Mouse (Mus musculus): ENCODE data around the gene Nutf2. TPM values are rescaled to one million over a fixed set of nuclear protein-coding genes. Genes with fewer than 3 reads are reported as not detected.

The Nutf2 gene
- polyA plus RNA-seq (2015; fragmentation: Nextera tagmentation; extraction: Ambion mirVana): 140 and 208 TPM in 2 replicates

DNA sequence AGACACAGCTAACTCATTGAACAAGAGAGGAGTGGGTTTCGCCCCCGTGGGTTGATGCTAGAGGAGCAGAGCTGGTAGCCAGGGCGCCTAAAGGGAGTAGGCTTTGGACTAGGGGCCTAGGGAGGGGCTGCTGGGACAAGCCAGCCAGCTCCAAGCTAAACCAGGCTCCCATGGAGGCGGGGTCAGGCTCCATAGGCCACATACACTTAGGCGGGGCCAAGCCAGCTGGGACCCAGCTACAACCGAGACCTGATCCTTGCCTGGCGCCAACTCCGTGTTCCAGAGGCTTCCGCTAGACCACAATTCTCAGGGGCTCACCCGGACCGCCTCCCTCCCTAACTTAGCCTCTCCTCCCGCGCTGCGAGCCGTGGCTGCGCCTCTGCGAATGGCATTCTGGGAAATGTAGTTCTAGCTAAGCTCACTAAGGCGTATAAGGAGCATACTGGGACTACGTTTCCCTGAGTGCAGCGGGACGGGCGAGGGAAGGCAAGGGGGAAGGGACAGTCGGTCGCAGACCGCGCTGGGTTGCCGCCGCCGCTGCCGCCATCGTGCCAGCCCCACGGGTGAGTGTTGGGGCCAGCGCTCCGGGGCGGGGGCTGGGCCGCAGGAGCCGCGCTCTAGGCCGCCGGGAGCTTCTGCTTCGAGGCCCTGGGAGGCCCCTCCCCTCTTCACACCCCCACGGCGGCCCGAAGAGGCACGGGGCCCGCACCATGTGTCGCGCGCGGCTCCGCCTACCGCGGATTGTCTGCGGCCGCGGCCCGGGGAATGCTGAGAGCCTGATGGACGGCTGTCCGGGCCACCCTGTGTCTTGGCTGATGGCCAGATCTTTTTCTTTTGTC is at the start of gene Nutf2:
Gene Nutf2 (plus strand): TSS at position 438 of the 839 bp plus-strand sequence.
- peak within 1 kb of the TSS; percentile 93 for H3K27ac ChIP-seq (ENCODE audit: low read length)
- H3K9me3 ChIP-seq (replicated peaks; ENCODE audit: control insufficient read depth, low read length): no peaks in the 10 kb centered on the region
- H3K9ac ChIP-seq (ENCODE audit: low read length): peak within 1 kb of the TSS; percentile 95
- peak within 1 kb of the TSS; percentile 98 for H3K4me3 ChIP-seq (replicated peaks; ENCODE audit: low read length)
- H3K27me3 ChIP-seq (ENCODE audit: control insufficient read depth, insufficient read depth, low read length): no peaks in the 10 kb centered on the region
- WGBS: 1% methylated on average over 58 of the region's 59 CpGs
- ATAC-seq (ENCODE audit: insufficient read depth, low FRiP score): peak; percentile 99
- peak within 1 kb of the TSS; percentile 88 for H3K4me2 ChIP-seq (ENCODE audit: low read depth, low read length)
- peaks cover 45% of the 10 kb centered on the region for H3K4me1 ChIP-seq (ENCODE audit: control insufficient read depth, insufficient read depth, low read length)
- H3K36me3 ChIP-seq (ENCODE audit: control insufficient read depth, insufficient read depth, low read length): no peaks in the 10 kb centered on the region

DNA sequence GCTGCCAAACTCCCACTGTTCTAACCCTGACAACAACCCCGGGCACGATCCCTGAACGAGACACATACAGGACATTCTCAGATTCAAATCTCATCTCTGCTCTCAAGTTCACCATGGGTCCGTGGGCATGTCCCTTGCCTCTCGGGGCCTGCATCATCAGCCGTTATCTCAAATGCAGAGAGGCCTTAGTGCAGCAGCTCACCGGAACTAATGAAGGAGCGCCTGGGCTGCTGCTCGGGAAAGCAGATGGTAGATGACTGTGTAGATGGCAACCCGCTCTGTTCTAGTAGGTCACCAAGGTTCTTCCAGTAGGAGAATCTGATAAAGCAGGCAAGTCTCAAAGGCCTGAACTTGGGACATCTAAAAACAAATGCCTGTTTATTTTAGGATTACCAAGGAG is 49.3 kb upstream of the Nutf2 start:
- no peak for ATAC-seq (ENCODE audit: insufficient read depth, low FRiP score)
- no peaks in the 10 kb centered on the region for H3K9me3 ChIP-seq (replicated peaks; ENCODE audit: control insufficient read depth, low read length)
- no peaks in the 10 kb centered on the region for H3K27me3 ChIP-seq (ENCODE audit: control insufficient read depth, insufficient read depth, low read length)
- 89% methylated on average over 10 of the region's 10 CpGs for WGBS
- no peak overlapping the region for H3K9ac ChIP-seq (ENCODE audit: low read length)
- H3K4me3 ChIP-seq (replicated peaks; ENCODE audit: low read length): no peak overlapping the region
- H3K4me2 ChIP-seq (ENCODE audit: low read depth, low read length): no peak overlapping the region
- no peaks in the 10 kb centered on the region for H3K36me3 ChIP-seq (ENCODE audit: control insufficient read depth, insufficient read depth, low read length)
- H3K27ac ChIP-seq (ENCODE audit: low read length): no peak overlapping the region
- H3K4me1 ChIP-seq (ENCODE audit: control insufficient read depth, insufficient read depth, low read length): no peaks in the 10 kb centered on the region; the same call in 1 of the 2 replicates

DNA sequence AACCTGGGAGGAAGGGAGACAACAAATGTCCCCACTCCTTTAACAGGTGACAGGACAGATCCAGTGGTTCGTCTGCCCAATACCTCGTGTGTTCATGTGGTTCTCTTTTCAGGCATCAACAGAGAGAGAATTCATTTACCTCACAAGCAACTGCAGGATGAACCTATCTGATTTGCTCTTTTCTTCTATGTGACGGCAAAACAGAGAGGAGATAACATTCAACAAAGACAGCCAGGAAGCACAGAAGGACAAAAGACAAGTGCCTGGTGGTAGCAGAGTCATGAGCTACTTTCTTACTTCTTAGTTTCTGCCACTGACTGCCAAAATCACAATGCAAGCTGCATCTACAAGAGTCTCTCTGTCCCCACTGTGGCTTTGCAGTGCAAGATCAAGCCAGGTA is 48.8 kb upstream of the Nutf2 start:
- 66% methylated on average over 3 of the region's 3 CpGs for WGBS
- Histone ChIP-seq H3K9me3 (replicated peaks; ENCODE audit: control insufficient read depth, low read length) (no peaks in the 10 kb centered on the region), H3K36me3 (ENCODE audit: control insufficient read depth, insufficient read depth, low read length) (no peaks in the 10 kb centered on the region), H3K4me3 (replicated peaks; ENCODE audit: low read length) (no peak overlapping the region), H3K4me1 (ENCODE audit: control insufficient read depth, insufficient read depth, low read length) (no peaks in the 10 kb centered on the region; the same call in 1 of the 2 replicates), H3K27me3 (ENCODE audit: control insufficient read depth, insufficient read depth, low read length) (no peaks in the 10 kb centered on the region), H3K27ac (ENCODE audit: low read length) (no peak overlapping the region), H3K9ac (ENCODE audit: low read length) (no peak overlapping the region), H3K4me2 (ENCODE audit: low read depth, low read length) (no peak overlapping the region)
- ATAC-seq (ENCODE audit: insufficient read depth, low FRiP score): no peak

DNA sequence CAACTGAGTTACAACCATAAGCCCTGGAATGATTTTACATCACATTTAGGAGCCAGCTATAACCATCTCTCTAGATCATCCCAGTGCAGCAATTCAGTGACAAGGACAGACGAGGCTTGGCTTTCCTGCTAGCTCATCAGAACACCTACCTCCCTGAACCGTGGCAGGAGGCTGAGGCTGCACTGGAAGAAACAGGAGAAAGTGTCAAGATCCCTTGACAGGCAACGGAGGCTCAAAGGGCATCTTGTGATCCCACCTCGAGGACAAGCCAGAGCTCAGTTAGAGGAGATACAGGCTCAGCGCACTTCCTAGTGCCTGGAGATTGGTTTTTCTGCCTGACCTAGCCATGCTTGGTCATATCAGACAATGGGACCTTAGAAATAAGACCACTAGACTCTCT is 47.9 kb upstream of the Nutf2 start:
- H3K27me3 ChIP-seq (ENCODE audit: control insufficient read depth, insufficient read depth, low read length): no peaks in the 10 kb centered on the region
- H3K4me2 ChIP-seq (ENCODE audit: low read depth, low read length): no peak overlapping the region
- no peak overlapping the region; the same call in 1 of the 2 replicates for H3K27ac ChIP-seq (ENCODE audit: low read length)
- 83% methylated on average over 5 of the region's 5 CpGs for WGBS
- no peaks in the 10 kb centered on the region; the same call in 1 of the 2 replicates for H3K4me1 ChIP-seq (ENCODE audit: control insufficient read depth, insufficient read depth, low read length)
- no peak for ATAC-seq (ENCODE audit: insufficient read depth, low FRiP score)
- no peak overlapping the region for H3K9ac ChIP-seq (ENCODE audit: low read length)
- no peaks in the 10 kb centered on the region for H3K36me3 ChIP-seq (ENCODE audit: control insufficient read depth, insufficient read depth, low read length)
- no peaks in the 10 kb centered on the region for H3K9me3 ChIP-seq (replicated peaks; ENCODE audit: control insufficient read depth, low read length)
- no peak overlapping the region for H3K4me3 ChIP-seq (replicated peaks; ENCODE audit: low read length)

DNA sequence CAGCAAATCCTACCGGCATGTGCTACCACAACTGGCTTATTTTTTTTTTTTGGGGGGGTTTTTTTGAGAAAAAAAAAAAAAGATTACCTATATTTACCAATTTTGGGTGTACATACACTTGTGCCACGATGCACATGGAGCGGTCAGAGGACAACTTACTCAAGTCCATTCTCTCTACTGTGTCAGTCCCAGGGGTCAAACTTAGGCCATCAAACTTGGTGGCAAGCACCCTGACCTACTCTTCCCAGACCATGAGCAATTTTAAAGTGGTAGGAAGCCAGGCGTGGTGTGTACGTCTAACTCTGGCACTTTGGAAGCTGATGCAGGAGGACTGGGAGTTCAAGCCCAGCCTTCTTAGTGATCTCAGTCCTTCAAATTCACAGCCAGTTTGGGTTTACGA is 47.1 kb upstream of the Nutf2 start:
- ATAC-seq (ENCODE audit: insufficient read depth, low FRiP score): no peak
- Histone ChIP-seq H3K4me1 (ENCODE audit: control insufficient read depth, insufficient read depth, low read length) (no peaks in the 10 kb centered on the region; the same call in 1 of the 2 replicates), H3K36me3 (ENCODE audit: control insufficient read depth, insufficient read depth, low read length) (no peaks in the 10 kb centered on the region), H3K4me3 (replicated peaks; ENCODE audit: low read length) (no peak overlapping the region), H3K9me3 (replicated peaks; ENCODE audit: control insufficient read depth, low read length) (no peaks in the 10 kb centered on the region), H3K4me2 (ENCODE audit: low read depth, low read length) (no peak overlapping the region), H3K27me3 (ENCODE audit: control insufficient read depth, insufficient read depth, low read length) (no peaks in the 10 kb centered on the region), H3K9ac (ENCODE audit: low read length) (no peak overlapping the region), H3K27ac (ENCODE audit: low read length) (no peak overlapping the region)
- 94% methylated on average over 6 of the region's 6 CpGs for WGBS

DNA sequence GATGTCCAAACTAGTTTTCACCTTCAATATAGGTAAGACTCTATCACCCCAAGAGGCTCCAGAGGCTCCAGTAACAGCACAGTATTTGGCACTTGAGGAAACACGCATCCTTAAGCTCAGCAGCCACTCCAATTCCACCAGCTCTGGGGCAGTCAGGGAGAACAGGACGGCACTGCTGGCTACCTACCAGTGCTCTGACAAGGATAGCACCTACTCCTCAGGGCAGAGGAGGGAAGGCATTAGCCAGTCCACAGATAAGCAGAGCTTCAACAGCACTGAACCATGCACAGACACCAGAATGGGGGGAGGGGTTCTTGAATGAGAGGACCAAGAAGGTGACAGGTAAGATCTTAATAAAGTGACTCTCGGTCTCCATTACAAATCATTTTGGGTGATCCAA is 40.7 kb upstream of the Nutf2 start:
- Histone ChIP-seq H3K27ac (ENCODE audit: low read length) (no peak overlapping the region), H3K4me2 (ENCODE audit: low read depth, low read length) (no peak overlapping the region), H3K4me3 (replicated peaks; ENCODE audit: low read length) (no peak overlapping the region), H3K36me3 (ENCODE audit: control insufficient read depth, insufficient read depth, low read length) (peaks cover 12% of the 10 kb centered on the region; the same call in 1 of the 2 replicates), H3K9me3 (replicated peaks; ENCODE audit: control insufficient read depth, low read length) (no peaks in the 10 kb centered on the region), H3K4me1 (ENCODE audit: control insufficient read depth, insufficient read depth, low read length) (peaks cover 11% of the 10 kb centered on the region; the same call in 1 of the 2 replicates), H3K27me3 (ENCODE audit: control insufficient read depth, insufficient read depth, low read length) (no peaks in the 10 kb centered on the region), H3K9ac (ENCODE audit: low read length) (no peak overlapping the region)
- ATAC-seq (ENCODE audit: insufficient read depth, low FRiP score): no peak
- 92% methylated on average over 3 of the region's 3 CpGs for WGBS

DNA sequence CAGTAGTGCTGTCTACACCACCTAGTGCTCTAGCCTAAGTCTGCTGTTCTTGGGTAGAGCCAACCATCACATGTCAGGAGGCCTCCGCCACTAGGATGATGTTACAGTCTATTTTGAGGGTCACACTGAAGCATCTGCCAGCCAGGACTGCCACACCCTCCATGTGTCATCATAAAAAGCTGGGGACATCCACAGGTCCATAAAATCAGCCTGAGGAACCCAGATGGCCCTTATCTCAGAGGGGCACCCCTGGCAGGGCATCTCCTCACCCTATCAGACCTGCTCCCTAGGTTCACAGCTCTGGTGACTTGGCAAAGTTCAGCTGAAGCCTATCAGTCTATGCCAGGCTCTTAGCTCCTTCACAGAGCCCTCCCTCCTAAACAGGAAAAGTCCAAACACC is 39.5 kb upstream of the Nutf2 start:
- peak; percentile 85 for ATAC-seq (ENCODE audit: insufficient read depth, low FRiP score)
- Histone ChIP-seq H3K4me2 (ENCODE audit: low read depth, low read length) (no peak overlapping the region), H3K9me3 (replicated peaks; ENCODE audit: control insufficient read depth, low read length) (no peaks in the 10 kb centered on the region), H3K4me3 (replicated peaks; ENCODE audit: low read length) (no peak overlapping the region), H3K9ac (ENCODE audit: low read length) (no peak overlapping the region), H3K36me3 (ENCODE audit: control insufficient read depth, insufficient read depth, low read length) (peaks cover 12% of the 10 kb centered on the region; the same call in 1 of the 2 replicates), H3K27me3 (ENCODE audit: control insufficient read depth, insufficient read depth, low read length) (no peaks in the 10 kb centered on the region), H3K27ac (ENCODE audit: low read length) (no peak overlapping the region), H3K4me1 (ENCODE audit: control insufficient read depth, insufficient read depth, low read length) (peaks cover 18% of the 10 kb centered on the region)
- 97% methylated on average over 1 of the region's 1 CpGs for WGBS

DNA sequence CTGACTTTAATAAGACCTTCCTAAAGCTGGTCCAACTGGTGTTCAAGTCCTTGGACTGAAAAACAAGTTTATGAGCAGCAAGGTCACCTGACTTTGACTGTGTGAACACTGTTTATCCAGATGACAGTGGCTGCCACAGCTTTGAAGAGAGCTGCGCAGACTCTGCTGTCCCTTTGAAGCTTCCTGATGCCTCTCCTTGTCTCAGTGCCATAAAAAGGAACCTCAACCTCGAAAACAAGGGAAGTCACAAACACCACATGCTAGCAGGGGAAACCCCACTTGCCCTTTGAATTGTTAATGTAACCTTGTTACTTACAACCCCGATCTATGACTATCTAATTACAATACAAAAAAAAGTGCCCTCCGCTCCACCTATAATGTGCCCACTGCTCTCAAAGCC is 34.9 kb upstream of the Nutf2 start:
- peaks cover 12% of the 10 kb centered on the region; the same call in 1 of the 2 replicates for H3K36me3 ChIP-seq (ENCODE audit: control insufficient read depth, insufficient read depth, low read length)
- H3K9me3 ChIP-seq (replicated peaks; ENCODE audit: control insufficient read depth, low read length): no peaks in the 10 kb centered on the region
- peak overlapping the region; percentile 99 for H3K4me3 ChIP-seq (replicated peaks; ENCODE audit: low read length)
- peak overlapping the region; percentile 46; the same call in 1 of the 2 replicates for H3K27ac ChIP-seq (ENCODE audit: low read length)
- H3K4me1 ChIP-seq (ENCODE audit: control insufficient read depth, insufficient read depth, low read length): peaks cover 26% of the 10 kb centered on the region
- ATAC-seq (ENCODE audit: insufficient read depth, low FRiP score): no peak
- H3K27me3 ChIP-seq (ENCODE audit: control insufficient read depth, insufficient read depth, low read length): no peaks in the 10 kb centered on the region
- peak overlapping the region; percentile 96; the same call in 1 of the 2 replicates for H3K9ac ChIP-seq (ENCODE audit: low read length)
- 72% methylated on average over 4 of the region's 4 CpGs for WGBS
- H3K4me2 ChIP-seq (ENCODE audit: low read depth, low read length): peak overlapping the region; percentile 95

DNA sequence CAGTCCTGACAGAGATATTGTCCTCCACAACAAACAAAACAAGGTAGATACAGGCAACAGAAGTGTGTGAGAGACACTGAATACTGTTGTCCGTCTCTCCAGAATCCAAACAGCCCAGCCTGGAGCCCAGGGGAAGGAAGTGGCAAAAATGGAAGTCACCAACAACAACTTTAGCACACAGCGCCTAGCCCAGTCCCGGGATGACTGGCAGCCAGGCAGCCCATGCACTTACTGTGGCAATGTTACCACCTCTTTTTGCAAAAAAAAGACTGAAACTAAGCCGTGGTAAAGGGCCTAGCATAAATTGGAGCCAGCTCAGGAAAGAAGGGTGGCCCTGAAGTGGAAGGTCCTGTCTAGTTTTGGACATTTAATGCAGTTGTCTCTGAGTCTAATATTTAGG is 34.0 kb upstream of the Nutf2 start:
- no peak for ATAC-seq (ENCODE audit: insufficient read depth, low FRiP score)
- no peaks in the 10 kb centered on the region for H3K27me3 ChIP-seq (ENCODE audit: control insufficient read depth, insufficient read depth, low read length)
- H3K9ac ChIP-seq (ENCODE audit: low read length): peak overlapping the region; percentile 96
- H3K4me3 ChIP-seq (replicated peaks; ENCODE audit: low read length): peak overlapping the region; percentile 99
- peak overlapping the region; percentile 73 for H3K27ac ChIP-seq (ENCODE audit: low read length)
- H3K36me3 ChIP-seq (ENCODE audit: control insufficient read depth, insufficient read depth, low read length): peaks cover 12% of the 10 kb centered on the region; the same call in 1 of the 2 replicates
- no peaks in the 10 kb centered on the region for H3K9me3 ChIP-seq (replicated peaks; ENCODE audit: control insufficient read depth, low read length)
- H3K4me1 ChIP-seq (ENCODE audit: control insufficient read depth, insufficient read depth, low read length): peaks cover 17% of the 10 kb centered on the region
- H3K4me2 ChIP-seq (ENCODE audit: low read depth, low read length): peak overlapping the region; percentile 95
- WGBS: 2% methylated on average over 4 of the region's 4 CpGs

Data from stomach, embryonic 16.5 days (tissue).